Mouse (Mus musculus) lung, embryonic 15.5 days (tissue): ENCODE data around the gene Gm45713. TPM values are rescaled to one million over a fixed set of nuclear protein-coding genes. Genes with fewer than 3 reads are reported as not detected.
"Not testable (repeated sequence)": the region's sequence is repeated elsewhere in the genome, so short reads cannot be mapped to it uniquely, and the experiment has no call there.

Experiments used
- ATAC-seq: fragments of 200-750 bp; cut with Nextera tagmentation; 2 replicates; pipeline ENCODE4 v1.8.0; 2017; ENCODE audit warnings: moderate number of reproducible peaks, borderline replicate concordance; ENCODE audit not compliant: low FRiP score, low TSS enrichment; ENCODE audit errors: extremely low read depth
- H3K27ac ChIP-seq: fragments of 300-500 bp; sonication (generic); 2 replicates; pipeline ENCODE4 v1.5.1; 2015; ENCODE audit warnings: moderate library complexity, mild to moderate bottlenecking, inconsistent platforms
- H3K27me3 ChIP-seq: fragments of 300-500 bp; sonication (generic); 2 replicates; pipeline ENCODE4 v1.6.1; 2015; ENCODE audit warnings: inconsistent platforms
- H3K36me3 ChIP-seq: fragments of 300-500 bp; sonication (generic); 2 replicates; pipeline ENCODE4 v1.6.1; 2015; ENCODE audit warnings: inconsistent platforms
- H3K4me1 ChIP-seq: fragments of 300-500 bp; sonication (generic); 2 replicates; pipeline ENCODE4 v1.6.1; 2015; ENCODE audit warnings: inconsistent platforms
- H3K4me2 ChIP-seq: fragments of 300-500 bp; sonication (generic); 2 replicates; pipeline ENCODE4 v1.6.1; 2015; ENCODE audit warnings: inconsistent platforms, mild to moderate bottlenecking, moderate library complexity
- H3K4me3 ChIP-seq: fragments of 300-500 bp; sonication (generic); 2 replicates; pipeline ENCODE4 v1.5.1; 2015; ENCODE audit warnings: mild to moderate bottlenecking, inconsistent platforms
- H3K9ac ChIP-seq: fragments of 300-500 bp; sonication (generic); 2 replicates; pipeline ENCODE4 v1.6.1; 2015; ENCODE audit warnings: inconsistent platforms
- H3K9me3 ChIP-seq: fragments of 300-500 bp; sonication (generic); 2 replicates; pipeline ENCODE4 v1.6.1; 2016; ENCODE audit warnings: inconsistent platforms
- whole genome bisulfite sequencing: fragments of 180-500 bp; shearing (Covaris S2); methylation state at CpG from one replicate; pipeline ENCODE4 v1.1.7; 2015; 5-methylcytosine and 5-hydroxymethylcytosine counted together
- polyA plus RNA-seq: library from polyadenylated mRNA; unstranded; fragments of >200 nt; fragmentation: Nextera tagmentation; extraction: Ambion mirVana; gene quantifications from 2 replicates; pipeline ENCODE4 v1.2.1, GENCODE M21; 2015

Gene Gm45713
- polyA plus RNA-seq, 1 experiment from 2014 or later: 0.19 TPM

GRCm38 (mm10) chr7:45153052-45153451 is 17.0 kb upstream of the Gm45713 start:
- not testable (repeated sequence) for H3K9me3 ChIP-seq, H3K27me3 ChIP-seq, H3K4me3 ChIP-seq, ATAC-seq, H3K36me3 ChIP-seq, H3K27ac ChIP-seq, H3K9ac ChIP-seq
- peak overlapping the region; percentile 83 for H3K4me2 ChIP-seq
- 84% methylated on average over 2 of the region's 2 CpGs for WGBS
- H3K4me1 ChIP-seq: peaks cover 48% of the 10 kb centered on the region

GRCm38 (mm10) chr7:45151303-45151702 is 15.3 kb upstream of the Gm45713 start:
- peak; percentile 7; the same call in 1 of the 2 replicates for ATAC-seq
- H3K4me2 ChIP-seq: no peak overlapping the region
- H3K27ac ChIP-seq: peak overlapping the region; percentile 71
- H3K9me3 ChIP-seq: no peaks in the 10 kb centered on the region
- no peak overlapping the region for H3K9ac ChIP-seq
- peaks cover 48% of the 10 kb centered on the region for H3K4me1 ChIP-seq
- no peaks in the 10 kb centered on the region for H3K27me3 ChIP-seq
- H3K4me3 ChIP-seq: no peak overlapping the region
- 0 out of 2 replicates have a peak, but pooled peaks cover 8% of the 10 kb centered on the region for H3K36me3 ChIP-seq
- 24% methylated on average over 11 of the region's 11 CpGs for WGBS

- Histone ChIP-seq H3K4me2 (no peak overlapping the region), H3K9ac (0 out of 2 replicates have a peak overlapping the region, but pooled peaks have one; percentile 3), H3K27ac (peak overlapping the region; percentile 71), H3K4me1 (peaks cover 45% of the 10 kb centered on the region), H3K4me3 (no peak overlapping the region), H3K27me3 (no peaks in the 10 kb centered on the region), H3K36me3 (peaks cover 16% of the 10 kb centered on the region), H3K9me3 (no peaks in the 10 kb centered on the region)
- no peak for ATAC-seq
- WGBS: 53% methylated on average over 4 of the region's 4 CpGs
These were observed 14.3 kb upstream of the Gm45713 start for GRCm38 (mm10) chr7:45150321-45150720.

- H3K9me3 ChIP-seq: no peaks in the 10 kb centered on the region
- peaks cover 22% of the 10 kb centered on the region for H3K36me3 ChIP-seq
- H3K9ac ChIP-seq: no peak overlapping the region
- H3K27me3 ChIP-seq: no peaks in the 10 kb centered on the region
- peak overlapping the region; percentile 66 for H3K27ac ChIP-seq
- H3K4me1 ChIP-seq: peaks cover 38% of the 10 kb centered on the region
- 50% methylated on average over 6 of the region's 6 CpGs for WGBS
- no peak overlapping the region for H3K4me3 ChIP-seq
- no peak for ATAC-seq
- no peak overlapping the region for H3K4me2 ChIP-seq
These were observed 13.5 kb upstream of the Gm45713 start for GRCm38 (mm10) chr7:45149545-45149944.

GRCm38 (mm10) chr7:45148534-45149098 is 12.6 kb upstream of the Gm45713 start:
- Histone ChIP-seq H3K9ac (no peak overlapping the region), H3K36me3 (peaks cover 28% of the 10 kb centered on the region), H3K4me1 (peaks cover 36% of the 10 kb centered on the region), H3K27ac (no peak overlapping the region), H3K9me3 (no peaks in the 10 kb centered on the region), H3K4me3 (no peak overlapping the region), H3K4me2 (no peak overlapping the region), H3K27me3 (no peaks in the 10 kb centered on the region)
- ATAC-seq: no peak
- WGBS: 45% methylated on average over 4 of the region's 4 CpGs

GRCm38 (mm10) chr7:45147899-45148298 is 11.9 kb upstream of the Gm45713 start:
- Histone ChIP-seq H3K9me3 (no peaks in the 10 kb centered on the region), H3K9ac (no peak overlapping the region), H3K4me2 (no peak overlapping the region), H3K4me1 (peaks cover 32% of the 10 kb centered on the region), H3K27ac (no peak overlapping the region), H3K4me3 (no peak overlapping the region), H3K36me3 (peaks cover 29% of the 10 kb centered on the region), H3K27me3 (no peaks in the 10 kb centered on the region)
- WGBS: 80% methylated on average over 11 of the region's 11 CpGs
- ATAC-seq: no peak

GRCm38 (mm10) chr7:45147267-45147666 is 11.2 kb upstream of the Gm45713 start:
- peaks cover 33% of the 10 kb centered on the region for H3K36me3 ChIP-seq
- no peak overlapping the region for H3K4me2 ChIP-seq
- H3K4me3 ChIP-seq: no peak overlapping the region
- WGBS: 83% methylated on average over 11 of the region's 11 CpGs
- no peaks in the 10 kb centered on the region for H3K9me3 ChIP-seq
- ATAC-seq: no peak
- H3K4me1 ChIP-seq: peaks cover 32% of the 10 kb centered on the region
- no peak overlapping the region for H3K9ac ChIP-seq
- H3K27ac ChIP-seq: no peak overlapping the region
- H3K27me3 ChIP-seq: no peaks in the 10 kb centered on the region

- peaks cover 38% of the 10 kb centered on the region for H3K36me3 ChIP-seq
- H3K9me3 ChIP-seq: no peaks in the 10 kb centered on the region
- no peak overlapping the region for H3K4me3 ChIP-seq
- H3K27me3 ChIP-seq: no peaks in the 10 kb centered on the region
- H3K4me2 ChIP-seq: no peak overlapping the region
- H3K9ac ChIP-seq: no peak overlapping the region
- peaks cover 15% of the 10 kb centered on the region for H3K4me1 ChIP-seq
- H3K27ac ChIP-seq: no peak overlapping the region
- WGBS: 92% methylated on average over 8 of the region's 8 CpGs
- ATAC-seq: no peak
These were observed 9.4 kb upstream of the Gm45713 start for GRCm38 (mm10) chr7:45145460-45145859.

- Histone ChIP-seq H3K4me1 (peaks cover 9% of the 10 kb centered on the region), H3K4me3 (no peak overlapping the region), H3K27me3 (no peaks in the 10 kb centered on the region), H3K9me3 (no peaks in the 10 kb centered on the region), H3K9ac (no peak overlapping the region), H3K36me3 (peaks cover 38% of the 10 kb centered on the region), H3K27ac (no peak overlapping the region; the same call in 1 of the 2 replicates), H3K4me2 (no peak overlapping the region)
- WGBS: 83% methylated on average over 13 of the region's 13 CpGs
- no peak for ATAC-seq
These were observed 8.5 kb upstream of the Gm45713 start for GRCm38 (mm10) chr7:45144368-45145174.

GRCm38 (mm10) chr7:45141914-45142313 is 5.9 kb upstream of the Gm45713 start:
- no peak overlapping the region for H3K9ac ChIP-seq
- WGBS: 90% methylated on average over 5 of the region's 5 CpGs

GRCm38 (mm10) chr7:45141319-45141718 is 5.3 kb upstream of the Gm45713 start:
- Histone ChIP-seq H3K4me3 (no peak overlapping the region), H3K4me1 (no peaks in the 10 kb centered on the region), H3K27me3 (no peaks in the 10 kb centered on the region; the same call in 1 of the 2 replicates), H3K4me2 (no peak overlapping the region), H3K27ac (no peak overlapping the region), H3K36me3 (peaks cover 30% of the 10 kb centered on the region), H3K9ac (no peak overlapping the region), H3K9me3 (no peaks in the 10 kb centered on the region)
- no peak for ATAC-seq
- 94% methylated on average over 3 of the region's 3 CpGs for WGBS

More at GRCm38 (mm10) chr7:45141914-45142313, 5.9 kb upstream of the Gm45713 start:
- Histone ChIP-seq H3K4me1 (no peaks in the 10 kb centered on the region), H3K36me3 (peaks cover 35% of the 10 kb centered on the region), H3K4me2 (no peak overlapping the region), H3K27me3 (no peaks in the 10 kb centered on the region; the same call in 1 of the 2 replicates), H3K4me3 (no peak overlapping the region), H3K9me3 (no peaks in the 10 kb centered on the region), H3K27ac (no peak overlapping the region)
- no peak for ATAC-seq
